Mouse (Mus musculus) MEL (cell line): ENCODE measurements around the gene Calhm2. TPM values are rescaled to one million over a fixed set of nuclear protein-coding genes. Genes with fewer than 3 reads are reported as not detected.

Source experiments
- DNase-seq: peaks from one replicate; pipeline ENCODE4 v3.0.0; 2011; ENCODE audit warnings: low read depth, low spot score
- H3K27ac ChIP-seq: 2 replicates; pipeline ENCODE4 v1.5.1; 2012; ENCODE audit warnings: low read depth, mild to moderate bottlenecking, control low read depth, low read length, moderate library complexity; ENCODE audit not compliant: control insufficient read depth
- H3K27me3 ChIP-seq, 2 experiments: fragments of 150-350 bp in 1 of 2; sonication (generic) in 1 of 2; 2 replicates each; pipeline ENCODE4 v1.6.1; 2012; ENCODE audit warnings: low read length in 2 of 2, mild to moderate bottlenecking in 2 of 2, improper control_type of control experiment in 1 of 2, moderate library complexity in 1 of 2; ENCODE audit not compliant: insufficient read depth in 2 of 2, control insufficient read depth in 1 of 2
- H3K36me3 ChIP-seq, 2 experiments: 2 replicates each; pipeline ENCODE4 v1.6.1; 2012 to 2014; ENCODE audit warnings: low read length in 2 of 2, improper control_type of control experiment in 1 of 2, inconsistent platforms in 1 of 2, mild to moderate bottlenecking in 1 of 2; ENCODE audit not compliant: insufficient read depth in 2 of 2, control insufficient read depth in 1 of 2
- H3K4me1 ChIP-seq, 2 experiments: fragments of 150-350 bp in 1 of 2; sonication (generic) in 1 of 2; 2 replicates each; pipeline ENCODE4 v1.6.1; 2012; ENCODE audit warnings: low read length in 2 of 2, improper control_type of control experiment in 1 of 2, mild to moderate bottlenecking in 1 of 2; ENCODE audit not compliant: insufficient read depth in 2 of 2, control insufficient read depth in 1 of 2
- H3K4me3 ChIP-seq, 2 experiments: fragments of 150-350 bp in 1 of 2; sonication (generic) in 1 of 2; 2 replicates each; pipeline ENCODE4 v1.5.1; 2012; ENCODE audit warnings: low read depth in 2 of 2, low read length in 2 of 2, mild to moderate bottlenecking in 2 of 2, moderate library complexity in 2 of 2, control low read depth in 1 of 2, improper control_type of control experiment in 1 of 2; ENCODE audit not compliant: control insufficient read depth in 1 of 2, insufficient read depth in 1 of 2
- H3K79me2 ChIP-seq: 2 replicates; pipeline ENCODE4 v1.6.1; 2012; ENCODE audit warnings: mild to moderate bottlenecking, low read length, moderate library complexity; ENCODE audit not compliant: control insufficient read depth, poor library complexity, insufficient read depth
- H3K9ac ChIP-seq: 2 replicates; pipeline ENCODE4 v1.6.1; 2012; ENCODE audit warnings: low read depth, mild to moderate bottlenecking, control low read depth, low read length, moderate library complexity; ENCODE audit not compliant: control insufficient read depth, poor library complexity, severe bottlenecking
- H3K9me3 ChIP-seq: fragments of 150-350 bp; sonication (generic); replicated peaks from 2 replicates; pipeline ENCODE4 v1.6.1; 2012; ENCODE audit warnings: mild to moderate bottlenecking, low read length, improper control_type of control experiment, moderate library complexity; ENCODE audit not compliant: insufficient read depth
- CHD1 ChIP-seq: IDR thresholded peaks from 2 replicates; pipeline ENCODE4 v1.6.1; 2012; ENCODE audit warnings: low read depth, mild to moderate bottlenecking, inconsistent platforms, low read length, improper control_type of control experiment
- CTCF ChIP-seq, 3 experiments: IDR thresholded peaks in 2 of 3; conservative IDR thresholded peaks in 1 of 3; 2 replicates each; pipeline ENCODE4 v1.5.1; 2011 to 2012; ENCODE audit warnings: low read length in 3 of 3, low read depth in 2 of 3, mild to moderate bottlenecking in 2 of 3, improper control_type of control experiment in 1 of 3, inconsistent platforms in 1 of 3, mixed read lengths in 1 of 3, moderate library complexity in 1 of 3; ENCODE audit not compliant: control insufficient read depth in 1 of 3, insufficient read depth in 1 of 3, poor library complexity in 1 of 3, severe bottlenecking in 1 of 3
- E2F4 ChIP-seq: IDR thresholded peaks from 2 replicates; pipeline ENCODE4 v1.6.1; 2011; ENCODE audit warnings: low read depth, low read length, improper control_type of control experiment, borderline replicate concordance
- GABPA ChIP-seq: IDR thresholded peaks from 2 replicates; pipeline ENCODE4 v1.6.1; 2012; ENCODE audit warnings: low read depth, mild to moderate bottlenecking, inconsistent platforms, low read length, improper control_type of control experiment, moderate library complexity
- HCFC1 ChIP-seq: IDR thresholded peaks from 2 replicates; pipeline ENCODE4 v1.6.1; 2012; ENCODE audit warnings: low read depth, mild to moderate bottlenecking, inconsistent platforms, low read length, improper control_type of control experiment, moderate library complexity
- KAT2A ChIP-seq: conservative IDR thresholded peaks from 2 replicates; pipeline ENCODE4 v1.6.1; 2012; ENCODE audit warnings: low read depth, low read length, improper control_type of control experiment, inconsistent platforms
- MAFK ChIP-seq: IDR thresholded peaks from 2 replicates; pipeline ENCODE4 v1.6.1; 2011; ENCODE audit warnings: low read depth, mild to moderate bottlenecking, low read length, improper control_type of control experiment, borderline replicate concordance
- MAX ChIP-seq: IDR thresholded peaks from 2 replicates; pipeline ENCODE4 v1.6.1; 2011; ENCODE audit warnings: low read length, improper control_type of control experiment
- MXI1 ChIP-seq: IDR thresholded peaks from 2 replicates; pipeline ENCODE4 v1.6.1; 2011; ENCODE audit warnings: mild to moderate bottlenecking, low read depth, low read length, improper control_type of control experiment
- POLR2A ChIP-seq, 2 experiments: IDR thresholded peaks; 2 replicates each; pipeline ENCODE4 v1.6.1; 2011 to 2012; ENCODE audit warnings: low read length in 2 of 2, mild to moderate bottlenecking in 2 of 2, control low read depth in 1 of 2, improper control_type of control experiment in 1 of 2, low read depth in 1 of 2, moderate library complexity in 1 of 2; ENCODE audit not compliant: control insufficient read depth in 1 of 2, insufficient read depth in 1 of 2, poor library complexity in 1 of 2
- POLR2AphosphoS2 ChIP-seq: IDR thresholded peaks from 2 replicates; pipeline ENCODE4 v1.6.1; 2011; ENCODE audit warnings: low read length, improper control_type of control experiment
- POLR2AphosphoS5 ChIP-seq: IDR thresholded peaks from 2 replicates; pipeline ENCODE4 v1.6.1; 2012; ENCODE audit warnings: low read depth, borderline replicate concordance, mild to moderate bottlenecking, inconsistent platforms, low read length, moderate library complexity, mixed read lengths
- RAD21 ChIP-seq: IDR thresholded peaks from 2 replicates; pipeline ENCODE4 v1.6.1; 2011; ENCODE audit warnings: mild to moderate bottlenecking, low read depth, low read length, improper control_type of control experiment
- RCOR1 ChIP-seq: IDR thresholded peaks from 2 replicates; pipeline ENCODE4 v1.6.1; 2012; ENCODE audit warnings: low read depth, mild to moderate bottlenecking, inconsistent platforms, low read length, improper control_type of control experiment
- SIN3A ChIP-seq: IDR thresholded peaks from 2 replicates; pipeline ENCODE4 v1.6.1; 2012; ENCODE audit warnings: low read length, improper control_type of control experiment, inconsistent platforms
- SMC3 ChIP-seq: IDR thresholded peaks from 2 replicates; pipeline ENCODE4 v1.6.1; 2011; ENCODE audit warnings: low read depth, low read length, improper control_type of control experiment
- USF1 ChIP-seq: IDR thresholded peaks from 2 replicates; pipeline ENCODE4 v1.6.1; 2014; ENCODE audit warnings: low read depth, mild to moderate bottlenecking, inconsistent platforms, low read length, improper control_type of control experiment, moderate library complexity
- USF2 ChIP-seq, 2 experiments: IDR thresholded peaks; 2 replicates each; pipeline ENCODE4 v1.6.1; 2011 to 2012; ENCODE audit warnings: improper control_type of control experiment in 2 of 2, low read length in 2 of 2, borderline replicate concordance in 1 of 2, inconsistent platforms in 1 of 2, low read depth in 1 of 2, mild to moderate bottlenecking in 1 of 2; ENCODE audit not compliant: insufficient read depth in 1 of 2
- ZC3H11A ChIP-seq: IDR thresholded peaks from 2 replicates; pipeline ENCODE4 v1.6.1; 2012; ENCODE audit warnings: low read depth, mild to moderate bottlenecking, inconsistent platforms, low read length, improper control_type of control experiment
- ZNF384 ChIP-seq: IDR thresholded peaks from 2 replicates; pipeline ENCODE4 v1.6.1; 2012; ENCODE audit warnings: low read depth, mild to moderate bottlenecking, inconsistent platforms, low read length, improper control_type of control experiment
- polyA plus RNA-seq, 2 experiments: library from polyadenylated mRNA; stranded (reverse) in 1 of 2; unstranded in 1 of 2; fragments of >175 nt in 1 of 2; fragments of >200 nt in 1 of 2; gene quantifications; 2 replicates each; pipeline versions ENCODE4 v1.2.1 to v1.2.4; 2012; ENCODE audit warnings: low replicate concordance in 2 of 2, low read depth in 1 of 2; ENCODE audit not compliant: insufficient read length in 2 of 2, insufficient read depth in 1 of 2, missing spikeins in 1 of 2
- total RNA-seq: library from RNA; depleted of rRNA; stranded (reverse); fragments of 300-350 nt; gene quantifications from 2 replicates; pipeline ENCODE4 v1.2.3, GENCODE M21; 2012

Gene Calhm2
- total and polyA plus RNA-seq, 3 experiments, result 11.1 to 11.2 TPM; not detected in 1

DNA sequence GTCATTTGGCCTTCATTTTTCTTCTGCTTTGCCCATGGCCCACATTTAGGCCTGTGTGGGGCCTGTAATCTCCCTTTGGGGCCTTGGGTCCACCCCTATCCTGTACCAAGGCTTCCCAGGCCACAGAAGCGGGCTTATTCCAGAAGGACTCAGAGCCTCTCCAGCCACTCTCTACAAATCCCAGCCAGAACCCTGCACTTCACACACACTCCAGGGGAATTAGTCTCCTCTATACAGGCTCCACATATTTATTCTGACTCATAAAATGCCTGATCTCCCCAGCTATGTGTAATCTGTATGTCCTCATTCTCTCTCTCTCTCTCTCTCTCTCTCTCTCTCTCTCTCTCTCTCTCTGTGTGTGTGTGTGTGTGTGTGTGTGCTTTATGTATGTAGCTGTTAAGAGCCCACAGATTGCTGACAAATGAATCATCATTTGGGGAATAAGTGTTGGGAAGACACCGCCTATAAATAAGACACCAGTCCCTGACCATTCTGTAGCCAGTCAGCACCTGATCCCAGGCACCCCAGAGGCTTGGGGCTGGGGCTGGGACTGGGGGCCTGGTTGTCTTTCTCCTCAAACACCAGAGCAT, 38.9 kb upstream of the Calhm2 start:
- Histone ChIP-seq H3K4me3 (no peak overlapping the region), H3K9ac (no peak overlapping the region), H3K27me3 (peaks cover 0 to 1% of the 10 kb centered on the region in 2 experiments; a peak in 3 of 4 replicates), H3K27ac (no peak overlapping the region), H3K36me3 (no peaks in the 10 kb centered on the region), H3K4me1 (no peaks in the 10 kb centered on the region), H3K9me3 (no peaks in the 10 kb centered on the region), H3K79me2 (no peaks in the 10 kb centered on the region)
- no peak for TF ChIP-seq ZC3H11A
- no peak for TF ChIP-seq MAX
- no peak for TF ChIP-seq USF2 (IDR thresholded peaks at IDR 0.05; ENCODE audit: borderline replicate concordance in 1 of 2, insufficient read depth in 1 of 2, low read depth in 1 of 2, low read length in 2 of 2)
- no peak for TF ChIP-seq MAFK
- no peak for TF ChIP-seq POLR2A (IDR thresholded peaks at IDR 0.05; ENCODE audit: control insufficient read depth in 1 of 2, insufficient read depth in 1 of 2, low read depth in 1 of 2, low read length in 2 of 2, poor library complexity in 1 of 2)
- no peak for TF ChIP-seq E2F4
- no peak for DNase-seq

DNA sequence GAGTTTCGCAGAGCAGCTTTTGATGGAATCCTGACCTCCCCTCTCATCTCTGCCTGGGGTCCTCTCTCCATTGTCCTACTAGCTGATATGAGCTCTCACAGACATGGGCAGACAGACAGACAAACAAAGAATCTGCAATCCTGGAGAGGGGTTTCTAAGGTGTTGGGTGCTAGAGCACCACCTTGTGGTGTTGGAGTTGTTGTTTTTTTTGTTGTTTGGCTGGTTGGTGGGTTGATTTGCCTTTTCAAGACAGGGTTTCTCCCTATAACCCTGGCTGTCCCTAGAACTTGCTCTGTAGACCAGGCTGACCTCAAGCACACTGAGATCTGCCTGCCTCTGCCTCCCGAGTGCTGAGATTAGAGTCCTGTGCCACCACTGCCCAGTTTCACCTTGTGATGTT, 37.4 kb upstream of the Calhm2 start:
- Histone ChIP-seq H3K9me3 (no peaks in the 10 kb centered on the region), H3K27ac (no peak overlapping the region), H3K79me2 (no peaks in the 10 kb centered on the region), H3K4me3 (no peak overlapping the region), H3K4me1 (no peaks in the 10 kb centered on the region), H3K27me3 (peaks cover 0 to 1% of the 10 kb centered on the region in 2 experiments; a peak in 3 of 4 replicates), H3K9ac (no peak overlapping the region), H3K36me3 (no peaks in the 10 kb centered on the region)
- DNase-seq, result peak; percentile 36
- no peak for TF ChIP-seq HCFC1
- TF ChIP-seq USF1, result no peak
- TF ChIP-seq KAT2A, result no peak
- TF ChIP-seq CTCF (IDR thresholded peaks at IDR 0.05 in 2 of 3, conservative IDR thresholded peaks at IDR 0.05 in 1 of 3; ENCODE audit: control insufficient read depth in 1 of 3, insufficient read depth in 1 of 3, low read depth in 2 of 3, low read length in 3 of 3, poor library complexity in 1 of 3, severe bottlenecking in 1 of 3), result peak; percentile 21 to 61 (median 35); a peak in 5 of 6 replicates
- no peak for TF ChIP-seq MAFK
- no peak for TF ChIP-seq GABPA
- no peak for TF ChIP-seq POLR2AphosphoS5
- TF ChIP-seq ZC3H11A, result 0 out of 2 replicates have a peak, but pooled peaks have one; percentile 10
- TF ChIP-seq CHD1, result no peak
- TF ChIP-seq ZNF384, result 0 out of 2 replicates have a peak, but pooled peaks have one; percentile 22
- TF ChIP-seq RAD21, result peak; percentile 31
- no peak for TF ChIP-seq POLR2A (IDR thresholded peaks at IDR 0.05; ENCODE audit: control insufficient read depth in 1 of 2, insufficient read depth in 1 of 2, low read depth in 1 of 2, low read length in 2 of 2, poor library complexity in 1 of 2)
- no peak for TF ChIP-seq POLR2AphosphoS2
- TF ChIP-seq RCOR1, result no peak
- peak; percentile 37 for TF ChIP-seq SMC3
- no peak for TF ChIP-seq SIN3A
- no peak for TF ChIP-seq MXI1
